Mouse (Mus musculus): ENCODE data around the gene Pitpnm1. TPM values are rescaled to one million over a fixed set of nuclear protein-coding genes. Genes with fewer than 3 reads are reported as not detected.

Gene Pitpnm1
- polyA plus RNA-seq, 1 experiment from 2014 or later, result 21.5 TPM

- H3K27ac ChIP-seq, result no peak overlapping the region
- H3K4me1 ChIP-seq, result peaks cover 24% of the 10 kb centered on the region
- no peaks in the 10 kb centered on the region for H3K9me3 ChIP-seq
- peak overlapping the region; percentile 77 for H3K4me2 ChIP-seq
- peak overlapping the region; percentile 89 for H3K4me3 ChIP-seq (replicated peaks)
- H3K9ac ChIP-seq, result peak overlapping the region; percentile 92
- no peaks in the 10 kb centered on the region for H3K27me3 ChIP-seq
- 89% methylated on average over 11 of the region's 11 CpGs for WGBS
- ATAC-seq (ENCODE audit: low FRiP score), result no peak
- H3K36me3 ChIP-seq (replicated peaks), result peaks cover 35% of the 10 kb centered on the region
These were observed 49.5 kb downstream of the Pitpnm1 start for GRCm38 (mm10) chr19:4149283-4149682.

GRCm38 (mm10) chr19:4149764-4150461 lies 50.1 kb downstream of the Pitpnm1 start:
- H3K4me3 ChIP-seq (replicated peaks), result no peak overlapping the region
- no peaks in the 10 kb centered on the region for H3K9me3 ChIP-seq
- H3K27me3 ChIP-seq, result no peaks in the 10 kb centered on the region
- ATAC-seq (ENCODE audit: low FRiP score), result no peak
- H3K36me3 ChIP-seq (replicated peaks), result peaks cover 35% of the 10 kb centered on the region
- peak overlapping the region; percentile 77; the same call in 1 of the 2 replicates for H3K4me2 ChIP-seq
- WGBS, result 94% methylated on average over 17 of the region's 17 CpGs
- H3K4me1 ChIP-seq, result peaks cover 25% of the 10 kb centered on the region
- no peak overlapping the region for H3K27ac ChIP-seq
- H3K9ac ChIP-seq, result 0 out of 2 replicates have a peak overlapping the region, but pooled peaks have one; percentile 92

- no peak overlapping the region for H3K4me2 ChIP-seq
- H3K27me3 ChIP-seq, result no peaks in the 10 kb centered on the region
- WGBS, result 91% methylated on average over 22 of the region's 22 CpGs
These were observed 51.0 kb downstream of the Pitpnm1 start for GRCm38 (mm10) chr19:4150567-4151487.

GRCm38 (mm10) chr19:4151488-4151860 lies 51.7 kb downstream of the Pitpnm1 start:
- H3K27ac ChIP-seq, result no peak overlapping the region
- no peak overlapping the region for H3K9ac ChIP-seq
- WGBS, result 74% methylated on average over 5 of the region's 5 CpGs
- no peak overlapping the region for H3K4me3 ChIP-seq (replicated peaks)
- peaks cover 29% of the 10 kb centered on the region for H3K4me1 ChIP-seq
- peaks cover 44% of the 10 kb centered on the region for H3K36me3 ChIP-seq (replicated peaks)
- H3K4me2 ChIP-seq, result no peak overlapping the region
- H3K27me3 ChIP-seq, result no peaks in the 10 kb centered on the region
- no peak for ATAC-seq (ENCODE audit: low FRiP score)
- H3K9me3 ChIP-seq, result no peaks in the 10 kb centered on the region

More at GRCm38 (mm10) chr19:4150567-4151487, 51.0 kb downstream of the Pitpnm1 start:
- no peak for ATAC-seq (ENCODE audit: low FRiP score)
- H3K9me3 ChIP-seq, result no peaks in the 10 kb centered on the region
- no peak overlapping the region for H3K4me3 ChIP-seq (replicated peaks)
- H3K4me1 ChIP-seq, result peaks cover 29% of the 10 kb centered on the region
- H3K27ac ChIP-seq, result no peak overlapping the region
- H3K9ac ChIP-seq, result no peak overlapping the region
- peaks cover 37% of the 10 kb centered on the region for H3K36me3 ChIP-seq (replicated peaks)

- WGBS, result 86% methylated on average over 5 of the region's 5 CpGs
- no peak for ATAC-seq (ENCODE audit: low FRiP score)
- Histone ChIP-seq H3K27me3 (no peaks in the 10 kb centered on the region), H3K9me3 (no peaks in the 10 kb centered on the region), H3K9ac (no peak overlapping the region), H3K4me3 (replicated peaks) (no peak overlapping the region), H3K4me2 (no peak overlapping the region), H3K27ac (no peak overlapping the region), H3K4me1 (peaks cover 29% of the 10 kb centered on the region), H3K36me3 (replicated peaks) (peaks cover 48% of the 10 kb centered on the region)
These were observed 52.1 kb downstream of the Pitpnm1 start for GRCm38 (mm10) chr19:4151898-4152297.

- peaks cover 55% of the 10 kb centered on the region for H3K36me3 ChIP-seq (replicated peaks)
- 95% methylated on average over 8 of the region's 8 CpGs for WGBS
These were observed 52.8 kb downstream of the Pitpnm1 start for GRCm38 (mm10) chr19:4152445-4153231.

GRCm38 (mm10) chr19:4153232-4153654 lies 53.4 kb downstream of the Pitpnm1 start, which contains the start of gene Ptprcap:
Gene Ptprcap (plus strand): TSS chr19:4153604.
- H3K4me2 ChIP-seq, result no peak within 1 kb of the TSS

More at GRCm38 (mm10) chr19:4152445-4153231, 52.8 kb downstream of the Pitpnm1 start:
- peaks cover 27% of the 10 kb centered on the region for H3K4me1 ChIP-seq
- no peak overlapping the region for H3K4me3 ChIP-seq (replicated peaks)
- no peak for ATAC-seq (ENCODE audit: low FRiP score)
- no peaks in the 10 kb centered on the region for H3K9me3 ChIP-seq
- no peaks in the 10 kb centered on the region for H3K27me3 ChIP-seq
- no peak overlapping the region for H3K9ac ChIP-seq
- H3K27ac ChIP-seq, result no peak overlapping the region
- no peak overlapping the region for H3K4me2 ChIP-seq

GRCm38 (mm10) chr19:4154437-4155222 lies 54.8 kb downstream of the Pitpnm1 start:
- no peak overlapping the region for H3K4me2 ChIP-seq
- H3K27me3 ChIP-seq, result no peaks in the 10 kb centered on the region
- no peaks in the 10 kb centered on the region for H3K9me3 ChIP-seq
- 87% methylated on average over 13 of the region's 13 CpGs for WGBS
- peaks cover 11% of the 10 kb centered on the region for H3K4me1 ChIP-seq
- H3K27ac ChIP-seq, result 0 out of 2 replicates have a peak overlapping the region, but pooled peaks have one; percentile 1
- ATAC-seq (ENCODE audit: low FRiP score), result no peak
- no peak overlapping the region for H3K9ac ChIP-seq
- H3K4me3 ChIP-seq (replicated peaks), result no peak overlapping the region
- H3K36me3 ChIP-seq (replicated peaks), result peaks cover 75% of the 10 kb centered on the region

More at GRCm38 (mm10) chr19:4153232-4153654, 53.4 kb downstream of the Pitpnm1 start, which contains the start of gene Ptprcap:
- no peak within 1 kb of the TSS for H3K4me3 ChIP-seq (replicated peaks)
- peaks cover 21% of the 10 kb centered on the region for H3K4me1 ChIP-seq
- H3K9me3 ChIP-seq, result no peaks in the 10 kb centered on the region
- no peaks in the 10 kb centered on the region for H3K27me3 ChIP-seq
- ATAC-seq (ENCODE audit: low FRiP score), result no peak
- no peak within 1 kb of the TSS for H3K9ac ChIP-seq
- H3K36me3 ChIP-seq (replicated peaks), result peaks cover 62% of the 10 kb centered on the region
- H3K27ac ChIP-seq, result no peak within 1 kb of the TSS
- WGBS, result 80% methylated on average over 11 of the region's 11 CpGs

- peaks cover 5% of the 10 kb centered on the region; the same call in 1 of the 2 replicates for H3K4me1 ChIP-seq
- no peaks in the 10 kb centered on the region for H3K9me3 ChIP-seq
- peak overlapping the region; percentile 1; the same call in 1 of the 2 replicates for H3K27ac ChIP-seq
- no peak overlapping the region for H3K9ac ChIP-seq
- H3K27me3 ChIP-seq, result no peaks in the 10 kb centered on the region
- no peak overlapping the region for H3K4me2 ChIP-seq
- no peak for ATAC-seq (ENCODE audit: low FRiP score)
- no peak overlapping the region for H3K4me3 ChIP-seq (replicated peaks)
- H3K36me3 ChIP-seq (replicated peaks), result peaks cover 72% of the 10 kb centered on the region
- WGBS, result 74% methylated on average over 6 of the region's 6 CpGs
These were observed 55.6 kb downstream of the Pitpnm1 start for GRCm38 (mm10) chr19:4155223-4156072.

- Histone ChIP-seq H3K27ac (peak overlapping the region; percentile 1; the same call in 1 of the 2 replicates), H3K27me3 (no peaks in the 10 kb centered on the region), H3K4me1 (peaks cover 5% of the 10 kb centered on the region; the same call in 1 of the 2 replicates), H3K4me3 (replicated peaks) (no peak overlapping the region), H3K4me2 (no peak overlapping the region), H3K9ac (no peak overlapping the region), H3K9me3 (no peaks in the 10 kb centered on the region), H3K36me3 (replicated peaks) (peaks cover 71% of the 10 kb centered on the region)
- no peak for ATAC-seq (ENCODE audit: low FRiP score)
- WGBS, result 72% methylated on average over 20 of the region's 20 CpGs
These were observed 56.3 kb downstream of the Pitpnm1 start for GRCm38 (mm10) chr19:4156073-4156579.

Measured in forebrain, embryonic 12.5 days (tissue).